Mouse (Mus musculus): ENCODE data around the gene Nup107.
"Not testable (repeated sequence)": the region's sequence is repeated elsewhere in the genome, so short reads cannot be mapped to it uniquely, and the experiment has no call there.

Gene Nup107

GRCm38 (mm10) chr10:117738140-117738921 lies 54.2 kb downstream of the Nup107 start:
- in situ Hi-C loops (cut with MboI, MseI) = no loop called here

- in situ Hi-C loops (cut with MboI, MseI) = not testable (repeated sequence)
These were observed 55.0 kb downstream of the Nup107 start for GRCm38 (mm10) chr10:117737498-117737897.

- in situ Hi-C loops (cut with MboI, MseI) = no loop called here
These were observed 55.4 kb downstream of the Nup107 start for GRCm38 (mm10) chr10:117737075-117737474.

GRCm38 (mm10) chr10:117736573-117736972 lies 55.9 kb downstream of the Nup107 start:
- in situ Hi-C loops (cut with MboI, MseI) = no loop called here

- in situ Hi-C loops (cut with MboI, MseI) = not testable (repeated sequence)
These were observed 57.1 kb downstream of the Nup107 start for GRCm38 (mm10) chr10:117735396-117735795.

- in situ Hi-C loops (cut with MboI, MseI) = not testable (repeated sequence)
These were observed 58.2 kb downstream of the Nup107 start for GRCm38 (mm10) chr10:117734104-117734852.

GRCm38 (mm10) chr10:117733626-117734025 lies 58.9 kb downstream of the Nup107 start:
- in situ Hi-C loops (cut with MboI, MseI) = not testable (repeated sequence)

- in situ Hi-C loops (cut with MboI, MseI) = no loop called here
These were observed 59.4 kb downstream of the Nup107 start for GRCm38 (mm10) chr10:117732962-117733592.

- in situ Hi-C loops (cut with MboI, MseI) = no loop called here
These were observed 60.3 kb downstream of the Nup107 start for GRCm38 (mm10) chr10:117732184-117732583.

- in situ Hi-C loops (cut with MboI, MseI) = no loop called here
These were observed 61.0 kb downstream of the Nup107 start for GRCm38 (mm10) chr10:117731244-117732101.

- in situ Hi-C loops (cut with MboI, MseI) = no loop called here
These were observed 61.8 kb downstream of the Nup107 start for GRCm38 (mm10) chr10:117730637-117731203.

GRCm38 (mm10) chr10:117730140-117730539 lies 62.4 kb downstream of the Nup107 start:
- in situ Hi-C loops (cut with MboI, MseI) = no loop called here

GRCm38 (mm10) chr10:117729139-117729814 lies 63.2 kb downstream of the Nup107 start:
- in situ Hi-C loops (cut with MboI, MseI) = loop anchor here (10.0 kb wide), 1 partner anchor 306 kb away; no protein-coding TSS in a partner anchor

- in situ Hi-C loops (cut with MboI, MseI) = loop anchor here (10.0 kb wide), 1 partner anchor 306 kb away; no protein-coding TSS in a partner anchor
These were observed 63.9 kb downstream of the Nup107 start for GRCm38 (mm10) chr10:117728574-117728973.

- in situ Hi-C loops (cut with MboI, MseI) = loop anchor here (10.0 kb wide), 1 partner anchor 307 kb away; no protein-coding TSS in a partner anchor
These were observed 64.9 kb downstream of the Nup107 start for GRCm38 (mm10) chr10:117727518-117728110.

GRCm38 (mm10) chr10:117726888-117727385 lies 65.6 kb downstream of the Nup107 start:
- in situ Hi-C loops (cut with MboI, MseI) = loop anchor here (10.0 kb wide), 1 partner anchor 308 kb away; no protein-coding TSS in a partner anchor

GRCm38 (mm10) chr10:117726350-117726749 lies 66.2 kb downstream of the Nup107 start:
- in situ Hi-C loops (cut with MboI, MseI) = loop anchor here (10.0 kb wide), 1 partner anchor 308 kb away; no protein-coding TSS in a partner anchor

GRCm38 (mm10) chr10:117725671-117726070 lies 66.8 kb downstream of the Nup107 start:
- in situ Hi-C loops (cut with MboI, MseI) = loop anchor here (10.0 kb wide), 1 partner anchor 309 kb away; no protein-coding TSS in a partner anchor

GRCm38 (mm10) chr10:117724804-117725361 lies 67.6 kb downstream of the Nup107 start:
- in situ Hi-C loops (cut with MboI, MseI) = loop anchor here (10.0 kb wide), 1 partner anchor 310 kb away; no protein-coding TSS in a partner anchor

All from T-helper 2 cell (primary cell).